Mouse (Mus musculus): Measurements from ENCODE around the gene Nipsnap2.
A peak's percentile ranks its signal among the peaks of the same experiment; 100 is the strongest.
"Not testable (repeated sequence)": the region's sequence is repeated elsewhere in the genome, so short reads cannot be mapped to it uniquely, and the experiment has no call there.

The Nipsnap2 gene

DNA sequence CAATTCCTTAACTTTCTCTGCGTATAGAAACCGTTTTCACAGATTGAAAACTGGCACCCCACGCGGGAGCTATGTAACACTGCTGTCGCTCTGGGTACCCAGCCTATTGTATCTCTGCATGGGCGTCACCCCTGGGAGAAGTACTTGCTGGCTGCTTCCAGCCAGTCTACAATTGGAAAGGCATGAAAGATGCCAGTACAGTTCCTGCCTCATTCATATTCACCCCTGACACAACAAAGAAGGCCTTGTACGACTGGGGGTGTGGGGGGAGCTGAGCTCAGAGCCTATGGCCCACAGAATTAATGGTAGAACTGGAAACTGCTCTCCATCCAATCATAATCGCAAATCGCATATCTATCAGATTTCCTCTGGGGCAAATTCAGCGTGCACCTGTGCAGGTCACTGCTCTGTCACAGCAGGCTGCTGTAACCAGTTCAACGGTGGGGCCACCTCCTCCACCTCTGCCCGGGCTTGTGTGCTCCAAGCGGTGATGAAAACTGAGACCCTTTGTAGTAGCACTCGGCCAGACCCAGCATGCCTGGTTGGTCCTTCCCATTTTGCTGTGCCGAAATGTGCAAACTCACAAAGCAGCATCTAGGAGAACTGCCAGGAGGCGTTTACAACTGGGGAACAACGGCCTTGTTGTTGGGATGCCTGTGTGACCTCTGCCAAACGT lies 37.1 kb downstream of the Nipsnap2 start:
- DNase-seq: peak; percentile 67

DNA sequence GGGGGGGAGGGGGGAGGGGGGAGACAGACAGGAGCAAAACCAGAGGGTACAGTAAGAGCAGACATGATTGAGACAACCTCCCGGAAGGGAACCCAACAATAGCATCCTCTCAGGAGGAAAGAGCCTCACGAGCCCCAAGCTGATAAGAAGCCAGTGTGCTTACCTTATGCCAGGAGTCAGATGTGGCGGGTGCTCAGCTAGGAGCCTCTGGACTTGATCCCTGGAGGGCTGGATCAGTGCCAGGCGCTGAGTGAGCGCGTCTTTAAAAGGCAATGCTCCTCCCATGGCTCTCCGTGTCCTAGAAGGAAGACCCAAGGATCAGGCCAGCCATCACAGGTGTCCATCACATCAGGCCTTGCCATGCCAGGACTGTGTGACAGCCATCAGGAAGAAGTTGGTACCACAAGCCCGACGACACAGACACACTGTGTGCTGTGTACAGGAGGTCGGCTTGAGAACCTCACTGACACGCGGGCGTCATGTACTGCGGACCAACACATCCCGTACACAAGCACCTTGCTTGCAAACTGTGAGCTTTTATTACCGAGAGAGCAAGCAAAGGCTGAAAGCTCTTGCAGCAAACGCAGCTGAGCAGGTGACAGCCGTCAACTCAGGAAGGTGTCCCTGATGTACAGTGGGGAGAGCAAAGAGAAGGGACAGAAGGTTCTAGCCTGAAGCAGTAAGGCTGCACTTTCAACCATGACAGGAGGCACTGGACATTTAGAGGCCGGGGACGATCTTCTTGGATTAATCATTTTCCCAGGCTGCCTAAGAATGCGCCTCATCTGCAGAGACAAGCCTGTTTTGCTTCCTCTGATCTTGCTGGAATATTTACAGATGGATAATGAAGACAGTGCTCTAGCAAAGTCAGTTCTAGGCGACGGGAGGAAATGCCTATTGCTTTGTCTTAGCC lies 45.8 kb downstream of the Nipsnap2 start:
- no peak for DNase-seq

DNA sequence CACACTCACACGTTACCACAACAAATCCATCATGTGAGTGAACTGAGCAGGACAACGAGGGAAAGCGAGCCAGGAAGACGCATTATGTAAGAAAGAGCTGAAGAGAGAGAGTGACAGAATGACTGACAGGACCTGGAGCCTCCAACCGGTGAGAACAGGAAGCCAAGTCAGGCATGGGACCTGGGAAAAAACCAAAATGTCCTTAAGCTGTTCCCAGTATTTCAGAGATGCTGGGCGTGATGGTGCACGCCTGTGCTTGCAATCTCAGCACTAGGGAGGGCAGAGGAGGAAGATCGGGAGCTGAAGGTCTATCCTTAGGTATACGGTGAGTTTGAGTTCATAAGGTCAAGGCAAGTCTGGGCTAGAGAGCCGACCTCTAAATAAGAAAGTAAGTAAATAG lies 47.6 kb downstream of the Nipsnap2 start:
- no peak for DNase-seq

DNA sequence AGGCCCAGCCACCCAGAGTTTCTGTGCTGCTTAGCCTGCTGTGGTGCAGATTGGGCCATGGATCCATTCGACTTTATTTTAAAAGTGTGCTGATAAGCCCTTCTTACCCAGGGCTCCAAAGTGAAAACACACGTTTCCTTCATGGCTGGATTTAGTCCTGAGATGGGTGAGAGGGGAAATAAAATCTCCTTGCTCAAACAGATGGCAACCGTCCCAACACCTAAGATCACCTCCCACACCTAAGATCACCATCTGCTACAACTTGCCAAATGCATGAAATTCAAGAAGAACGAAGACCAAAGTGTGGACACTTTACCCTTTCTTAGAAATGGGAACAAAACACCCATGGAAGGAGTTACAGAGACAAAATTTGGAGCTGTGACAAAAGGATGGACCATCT lies 48.5 kb downstream of the Nipsnap2 start:
- DNase-seq: peak; percentile 13

DNA sequence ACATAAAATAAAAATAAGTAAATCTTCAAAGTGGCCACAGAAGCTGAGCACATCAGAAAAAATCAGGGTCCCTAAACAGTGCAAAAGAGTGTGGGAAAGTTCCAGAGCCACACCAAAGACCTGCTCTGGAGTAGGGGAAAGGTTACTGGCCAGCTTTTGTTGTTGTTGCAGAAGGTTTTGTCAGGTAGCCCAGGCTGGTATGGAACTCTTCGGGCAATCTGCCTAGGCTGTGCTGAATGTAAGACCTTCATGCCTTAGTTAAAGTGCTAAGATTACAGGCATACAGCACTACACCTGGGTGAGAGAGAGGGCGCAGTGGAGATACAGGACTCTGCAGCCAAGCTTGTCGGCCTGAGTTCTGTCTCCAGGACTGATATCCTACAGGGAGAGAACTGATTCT lies 49.8 kb downstream of the Nipsnap2 start:
- no peak for DNase-seq

DNA sequence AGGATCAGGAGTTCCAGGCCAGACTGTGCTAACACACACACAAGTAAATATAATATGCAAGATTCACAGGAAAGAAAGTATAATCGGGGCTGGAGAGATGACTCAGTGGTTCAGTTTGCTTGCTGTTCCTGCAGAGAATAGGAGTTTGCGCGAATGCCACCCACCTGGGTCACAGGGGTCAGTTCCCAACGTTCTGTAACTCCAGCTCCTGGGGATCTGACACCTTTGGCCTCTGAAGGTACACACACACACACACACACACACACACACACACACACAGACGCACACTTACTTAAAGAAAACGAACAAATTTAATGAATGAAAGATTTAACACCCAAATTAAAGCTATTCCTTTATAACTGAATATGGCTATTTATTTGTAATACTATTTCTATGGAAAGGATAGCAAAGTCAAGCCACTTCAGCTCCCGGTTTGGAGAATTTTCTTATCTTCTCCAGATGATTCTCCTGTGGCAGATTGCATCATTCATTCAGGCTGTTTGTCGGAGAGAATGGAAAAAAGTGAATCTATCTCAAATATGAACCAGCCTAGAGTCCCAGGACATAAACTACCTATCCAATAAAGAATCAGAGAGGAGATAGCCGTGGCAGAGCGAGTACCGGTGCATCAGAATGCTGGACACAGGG lies 53.6 kb downstream of the Nipsnap2 start:
- DNase-seq: no peak

DNA sequence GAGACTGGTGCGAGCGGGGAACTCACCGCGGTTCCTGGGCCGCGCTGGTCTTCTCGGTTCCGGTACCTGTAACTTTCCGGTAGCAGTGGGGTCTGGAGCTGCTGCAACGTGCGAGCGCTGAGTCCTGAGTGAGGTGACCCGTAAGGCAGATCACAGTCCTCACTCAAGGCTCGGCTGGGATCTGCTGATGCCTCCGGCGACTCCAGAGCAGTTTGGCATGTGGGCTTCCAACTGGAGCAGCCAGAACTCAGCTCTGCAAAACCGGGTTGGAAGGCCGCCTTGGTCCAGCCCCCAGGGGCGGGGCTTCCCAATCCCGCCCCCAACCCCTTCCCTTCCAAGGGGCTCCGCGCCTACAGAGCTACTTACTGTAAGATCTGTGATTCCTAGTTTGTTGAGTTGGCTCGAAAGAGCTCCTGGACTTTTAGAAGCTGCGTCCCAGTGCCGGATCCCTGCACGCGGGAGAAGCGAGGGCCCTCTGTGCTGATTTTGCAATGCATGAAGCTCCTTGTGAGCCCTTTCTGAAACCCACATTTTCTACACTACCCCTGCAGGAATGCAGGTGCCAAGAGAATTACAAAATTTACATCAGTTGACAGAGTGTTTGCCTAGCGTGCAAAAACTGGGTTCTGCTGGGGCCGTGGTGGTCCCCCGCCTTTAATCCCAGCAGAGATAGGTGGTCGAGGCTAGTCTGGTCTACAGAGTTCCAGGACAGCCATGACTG lies 54.3 kb downstream of the Nipsnap2 start:
- peak; percentile 82 for DNase-seq

DNA sequence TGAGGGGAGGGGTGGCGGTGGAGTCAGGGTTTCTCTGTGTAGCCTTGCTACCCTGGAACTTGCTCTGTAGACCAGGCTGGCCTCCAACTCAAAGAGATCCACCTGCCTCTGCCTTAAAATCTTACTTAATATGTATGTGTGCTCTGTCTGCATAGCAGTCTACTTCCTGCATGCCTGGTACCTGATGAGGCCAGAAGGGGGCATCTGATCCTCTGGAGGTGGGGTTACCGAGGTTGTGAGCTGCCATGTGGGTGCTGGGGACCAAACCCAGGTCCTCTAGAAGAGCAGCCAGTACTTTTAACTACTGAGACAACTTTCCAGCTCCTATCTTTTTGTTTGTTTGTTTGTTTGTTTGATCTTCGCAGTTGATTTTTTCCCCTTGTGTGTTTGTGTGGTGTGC lies 55.3 kb downstream of the Nipsnap2 start:
- DNase-seq: no peak

DNA sequence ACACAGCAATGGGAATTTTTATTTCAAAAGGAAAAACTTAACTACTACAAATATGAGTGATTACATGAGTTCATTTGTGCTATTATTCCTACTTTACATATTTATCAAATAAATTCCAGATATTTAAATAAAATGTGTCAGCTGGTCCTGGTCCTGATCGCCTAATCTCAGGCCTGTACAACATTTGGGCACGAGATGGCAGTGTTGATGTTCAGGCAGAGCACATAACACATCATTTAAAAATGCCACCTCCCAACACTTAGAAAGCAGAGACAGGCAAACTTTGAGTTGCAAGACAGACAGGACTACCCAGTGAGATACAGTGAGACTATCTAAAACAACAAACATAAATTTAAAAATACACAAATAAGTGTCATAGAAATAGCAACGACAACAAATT lies 57.3 kb downstream of the Nipsnap2 start:
- no peak for DNase-seq

DNA sequence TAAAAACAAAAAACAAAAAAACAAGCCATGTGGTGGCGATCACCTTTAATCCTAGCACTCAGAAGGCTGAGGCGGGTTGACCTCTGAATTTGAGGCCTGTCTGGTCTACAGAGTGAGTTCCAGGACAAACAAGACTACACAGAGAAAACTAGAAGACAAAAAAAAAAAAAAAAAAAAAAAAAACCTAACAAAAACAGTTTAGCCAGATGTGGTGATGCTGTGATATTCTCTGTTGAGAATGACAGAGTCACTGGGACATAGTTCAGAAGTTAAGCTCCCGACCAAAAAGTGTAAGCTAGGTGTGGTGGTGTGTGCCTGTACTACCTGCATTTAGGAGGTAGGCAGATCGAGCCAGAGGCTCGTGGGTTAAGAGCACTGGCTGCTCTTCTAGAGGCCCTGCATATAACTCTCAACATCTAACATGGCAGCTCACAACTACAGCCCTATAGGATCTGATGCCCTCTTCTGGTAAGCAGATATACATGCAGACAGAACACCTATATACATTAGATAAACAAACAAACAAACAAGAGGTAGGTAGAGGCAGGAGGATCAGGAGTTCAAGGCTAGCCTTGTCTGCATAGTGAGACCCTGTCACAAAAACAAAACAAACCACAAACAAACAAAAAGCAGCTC lies 60.5 kb downstream of the Nipsnap2 start:
- no peak for DNase-seq

DNA sequence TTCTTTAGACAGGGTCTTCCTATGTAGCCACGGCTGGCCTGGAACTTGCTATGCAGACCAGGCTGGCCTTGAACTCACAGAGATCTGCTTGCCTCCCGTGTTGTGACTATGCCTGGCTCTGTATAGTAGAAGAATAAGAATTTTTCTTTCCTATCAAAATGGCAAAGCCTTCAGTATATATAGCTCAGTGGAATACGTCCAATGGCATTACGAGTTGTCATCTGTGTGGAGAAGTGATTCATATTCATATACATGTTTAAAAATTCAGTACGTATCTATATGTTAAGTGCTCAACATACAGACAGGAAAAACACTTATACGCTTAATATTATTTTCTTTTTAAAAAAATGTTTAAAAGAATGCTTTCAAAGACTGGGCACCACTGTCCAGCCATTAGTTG lies 61.3 kb downstream of the Nipsnap2 start:
- DNase-seq: no peak

DNA sequence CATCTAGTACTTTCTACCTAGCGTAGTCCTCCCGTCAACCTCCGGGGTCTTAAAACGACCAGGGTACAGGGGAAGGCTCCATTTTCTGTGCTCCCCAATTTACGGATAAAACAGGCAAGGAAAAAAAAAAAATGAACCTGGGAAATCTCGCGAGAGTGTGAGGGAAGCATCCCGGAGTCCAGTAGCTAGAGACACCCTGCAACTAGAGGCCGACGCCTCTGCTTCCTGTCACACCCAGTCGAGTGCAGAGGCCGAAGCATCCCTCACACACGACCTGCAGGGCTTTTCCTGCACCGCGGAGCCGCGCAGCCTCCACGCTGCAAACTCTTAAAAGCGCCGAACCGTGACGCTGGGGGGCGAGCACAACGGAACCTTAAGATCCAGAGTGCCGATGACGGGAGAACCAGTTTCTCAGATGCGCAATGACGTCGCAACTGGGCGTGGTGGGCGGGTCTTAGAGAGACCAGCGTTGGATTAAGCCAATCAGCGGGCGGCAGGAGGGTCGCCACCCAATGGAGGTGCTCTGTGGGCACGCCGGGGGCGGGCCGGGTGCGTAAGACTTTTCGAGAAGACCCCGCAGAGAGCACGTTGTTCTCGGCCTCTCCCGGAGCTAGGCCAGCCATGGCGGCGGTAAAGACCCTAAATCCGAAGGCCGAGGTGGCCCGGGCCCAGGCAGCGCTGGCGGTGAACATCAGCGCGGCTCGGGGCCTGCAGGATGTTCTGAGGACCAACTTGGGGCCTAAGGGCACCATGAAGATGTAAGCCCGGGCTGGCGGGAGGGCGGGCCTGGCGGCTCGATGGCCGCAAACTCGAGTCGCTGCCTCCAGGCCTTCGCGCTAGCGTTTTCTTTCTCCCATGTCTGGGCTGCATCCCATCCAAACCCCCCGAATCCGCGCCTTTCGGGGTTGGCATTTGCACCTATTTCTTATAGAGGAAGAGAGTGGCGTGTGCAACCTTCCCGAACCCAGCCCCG lies 62.2 kb downstream of the Nipsnap2 start, which contains the start of gene Psph:
Gene Psph, minus strand, starts transcription at position 632 of the 973 bp plus-strand sequence.
- peak; percentile 97 for DNase-seq

DNA sequence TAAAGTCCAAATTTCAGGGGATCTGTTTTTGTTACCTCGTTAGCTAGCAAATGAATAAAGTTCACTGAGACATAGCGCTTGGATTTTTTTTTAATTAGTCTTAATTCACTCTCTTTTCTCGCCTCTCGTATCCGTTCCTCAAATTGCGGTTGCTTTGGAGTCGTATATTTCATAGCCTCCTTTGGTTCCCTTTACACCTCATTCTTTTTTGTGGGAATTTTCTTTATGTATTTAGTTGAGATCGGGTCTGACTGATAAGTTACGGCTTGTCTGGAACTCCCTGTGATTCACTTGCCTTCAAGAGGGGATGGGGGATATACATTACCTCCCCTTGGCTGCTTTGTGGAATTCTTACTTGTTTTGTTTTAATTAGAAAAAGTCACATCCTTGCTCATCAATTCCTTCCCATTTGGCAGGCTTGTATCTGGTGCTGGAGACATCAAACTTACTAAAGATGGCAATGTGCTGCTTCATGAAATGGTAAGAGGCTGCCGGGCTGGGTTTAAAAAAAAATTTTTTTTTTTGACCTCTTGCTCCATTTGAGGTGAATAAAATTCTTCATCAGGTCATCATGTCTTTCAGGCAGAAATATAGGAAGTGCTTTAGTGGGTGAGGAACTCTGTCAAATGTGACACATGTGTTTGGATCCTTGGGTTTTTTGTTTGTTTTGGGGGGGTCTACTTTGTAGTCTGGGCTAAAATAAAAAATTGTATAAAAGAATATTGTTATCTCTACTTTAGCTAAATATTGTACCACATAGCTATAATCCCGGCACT lies 63.1 kb downstream of the Nipsnap2 start:
- no peak for DNase-seq

DNA sequence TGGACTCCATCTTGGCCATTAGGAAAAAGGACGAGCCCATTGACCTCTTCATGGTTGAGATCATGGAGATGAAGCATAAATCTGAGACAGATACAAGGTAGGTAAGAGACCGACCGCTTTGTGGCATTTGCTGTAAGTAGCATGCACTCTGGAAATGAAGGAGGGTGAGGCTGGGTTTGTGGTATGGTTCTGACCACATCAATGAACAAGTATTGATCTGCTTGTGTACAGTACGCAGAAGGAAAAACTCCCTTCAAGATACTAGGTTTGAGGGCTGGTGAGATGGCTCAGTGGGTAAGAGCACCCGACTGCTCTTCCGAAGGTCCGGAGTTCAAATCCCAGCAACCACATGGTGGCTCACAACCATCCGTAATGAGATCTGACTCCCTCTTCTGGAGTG lies 65.7 kb downstream of the Nipsnap2 start:
- DNase-seq: not testable (repeated sequence)

Data from right cerebral cortex, adult 18-20 months (tissue).